Mouse (Mus musculus) E14TG2a.4 (cell line): Measurements from ENCODE around the gene Ccdc78.

Experiments used
- H3K27me3 ChIP-seq: 2 replicates; pipeline ENCODE4 v1.6.1; 2014; ENCODE audit warnings: low read length, control low read depth; ENCODE audit not compliant: insufficient read depth
- H3K36me3 ChIP-seq: 2 replicates; pipeline ENCODE4 v1.6.1; 2014; ENCODE audit warnings: low read length, control low read depth; ENCODE audit not compliant: insufficient read depth
- H3K4me1 ChIP-seq: replicated peaks from 2 replicates; pipeline ENCODE4 v1.6.1; 2014; ENCODE audit warnings: low read depth, low read length, control low read depth
- H3K4me3 ChIP-seq: replicated peaks from 2 replicates; pipeline ENCODE4 v1.5.1; 2014; ENCODE audit warnings: mild to moderate bottlenecking, low read length
- H3K9me3 ChIP-seq: 2 replicates; pipeline ENCODE4 v1.6.1; 2014; ENCODE audit warnings: low read length, control low read depth
- CTCF ChIP-seq: conservative IDR thresholded peaks from 2 replicates; pipeline ENCODE4 v1.5.1; 2014; ENCODE audit warnings: low read length
- NANOG ChIP-seq: IDR thresholded peaks from 2 replicates; pipeline ENCODE4 v1.6.1; 2014; ENCODE audit warnings: borderline replicate concordance, low read length, mixed read lengths
- POU5F1 ChIP-seq: IDR thresholded peaks from 2 replicates; pipeline ENCODE4 v1.6.1; 2014; ENCODE audit warnings: low read length, borderline replicate concordance

Gene Ccdc78

DNA sequence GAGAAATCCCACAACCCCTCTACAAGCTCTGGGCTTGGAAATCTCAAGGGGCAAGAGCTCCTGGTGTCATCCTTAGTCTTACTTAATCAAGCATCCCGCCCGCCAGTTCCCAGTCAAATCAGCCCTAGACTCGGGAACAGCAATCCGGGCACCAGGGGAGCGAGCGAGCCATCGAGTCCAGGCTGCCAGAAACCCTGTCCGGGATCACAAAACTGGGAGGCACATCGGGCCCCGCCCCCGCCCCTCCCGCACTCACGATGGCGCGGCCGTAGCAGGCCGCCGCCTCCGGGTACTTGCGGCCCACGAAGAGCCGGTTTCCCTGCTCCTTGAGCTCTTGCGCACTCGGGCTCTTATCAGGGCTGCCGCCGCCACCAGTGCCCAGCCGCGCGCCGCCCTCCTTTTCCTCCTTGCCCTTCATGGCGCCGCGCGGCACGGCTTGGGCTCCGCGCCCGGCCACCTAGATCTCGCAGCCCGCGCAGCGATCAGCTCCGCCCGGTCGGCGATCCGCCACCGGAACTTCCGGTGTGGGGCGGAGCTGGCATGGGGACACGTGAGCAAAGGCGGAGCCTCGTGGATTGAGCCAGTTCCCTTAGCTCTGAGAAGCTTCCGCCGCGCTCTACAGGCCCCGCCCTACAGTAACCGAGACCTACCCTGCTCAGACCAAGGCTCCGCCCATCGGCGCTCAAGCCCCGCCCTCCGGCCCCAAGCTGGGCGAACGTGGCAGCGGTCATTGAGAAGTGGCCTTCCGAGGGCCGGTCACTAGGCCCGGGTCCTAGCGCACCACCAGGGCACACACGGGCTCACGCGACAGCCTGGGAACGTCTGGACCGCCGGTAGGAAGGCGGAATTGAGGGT is 46.3 kb downstream of the Ccdc78 start:
- Histone ChIP-seq H3K9me3 (no peaks in the 10 kb centered on the region), H3K27me3 (peaks cover 11% of the 10 kb centered on the region), H3K4me3 (peak overlapping the region; percentile 95), H3K4me1 (peaks cover 85% of the 10 kb centered on the region), H3K36me3 (peaks cover 65% of the 10 kb centered on the region)
- TF ChIP-seq CTCF (no peak), NANOG (no peak), POU5F1 (no peak)

- TF ChIP-seq NANOG (no peak), POU5F1 (no peak), CTCF (no peak)
- H3K36me3 ChIP-seq: peaks cover 65% of the 10 kb centered on the region
- H3K4me3 ChIP-seq: peak within 1 kb of the TSS; percentile 95
- peaks cover 83% of the 10 kb centered on the region for H3K4me1 ChIP-seq
- peaks cover 11% of the 10 kb centered on the region for H3K27me3 ChIP-seq
- H3K9me3 ChIP-seq: no peaks in the 10 kb centered on the region
Measured at GRCm38 (mm10) chr17:25833291-25833663, 46.9 kb downstream of the Ccdc78 start, which contains the start of gene Stub1. Gene Stub1 (minus strand): TSS chr17:25833404.

DNA sequence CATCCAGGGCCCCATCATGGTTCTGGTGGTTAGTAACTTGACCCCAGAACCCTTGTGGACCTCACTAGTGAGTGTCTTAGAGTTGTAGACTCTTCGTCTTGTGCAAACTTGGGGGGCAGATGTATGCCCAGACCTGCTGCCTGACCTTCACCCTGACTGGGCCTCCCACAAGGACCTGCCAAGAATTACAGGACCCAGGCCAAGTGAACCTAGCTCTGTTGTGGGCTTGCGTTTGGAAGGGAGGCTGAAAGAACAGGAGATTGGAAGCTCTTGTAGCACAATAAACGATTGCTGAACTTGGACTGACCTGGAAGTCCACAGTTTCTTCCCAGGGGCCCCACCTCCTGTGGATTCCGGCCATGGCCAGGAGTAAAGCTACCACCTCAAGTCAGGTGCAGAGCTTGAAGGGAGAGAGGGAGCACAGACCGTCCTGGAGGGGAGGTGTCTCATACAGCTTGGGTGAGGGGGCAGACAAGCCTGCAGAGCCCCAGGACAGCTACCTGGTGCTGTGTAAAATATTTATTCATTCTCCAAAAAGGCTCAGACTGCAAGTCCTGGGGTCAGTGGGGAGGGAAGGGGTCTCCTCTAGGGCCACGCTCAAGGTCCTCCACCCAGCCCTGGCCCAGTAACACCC is 47.7 kb downstream of the Ccdc78 start:
- Histone ChIP-seq H3K27me3 (peaks cover 11% of the 10 kb centered on the region), H3K4me3 (peak overlapping the region; percentile 95), H3K4me1 (peaks cover 78% of the 10 kb centered on the region), H3K36me3 (peaks cover 71% of the 10 kb centered on the region), H3K9me3 (no peaks in the 10 kb centered on the region)
- TF ChIP-seq CTCF (no peak), POU5F1 (no peak), NANOG (no peak)

GRCm38 (mm10) chr17:25834595-25835222 is 48.3 kb downstream of the Ccdc78 start:
- Histone ChIP-seq H3K36me3 (peaks cover 73% of the 10 kb centered on the region), H3K27me3 (peaks cover 11% of the 10 kb centered on the region), H3K4me3 (peak overlapping the region; percentile 95), H3K9me3 (no peaks in the 10 kb centered on the region), H3K4me1 (peaks cover 76% of the 10 kb centered on the region)
- TF ChIP-seq CTCF: no peak
- TF ChIP-seq POU5F1: no peak
- no peak for TF ChIP-seq NANOG

GRCm38 (mm10) chr17:25835301-25835700 is 48.9 kb downstream of the Ccdc78 start:
- Histone ChIP-seq H3K9me3 (no peaks in the 10 kb centered on the region), H3K27me3 (peaks cover 11% of the 10 kb centered on the region), H3K4me3 (peak overlapping the region; percentile 95; the same call in 1 of the 2 replicates), H3K36me3 (peaks cover 73% of the 10 kb centered on the region), H3K4me1 (peaks cover 70% of the 10 kb centered on the region)
- TF ChIP-seq CTCF (no peak), NANOG (no peak), POU5F1 (no peak)

GRCm38 (mm10) chr17:25835816-25836215 is 49.4 kb downstream of the Ccdc78 start:
- H3K27me3 ChIP-seq: peaks cover 11% of the 10 kb centered on the region
- peaks cover 73% of the 10 kb centered on the region for H3K36me3 ChIP-seq
- no peaks in the 10 kb centered on the region for H3K9me3 ChIP-seq
- H3K4me3 ChIP-seq: peak overlapping the region; percentile 72; the same call in 1 of the 2 replicates
- TF ChIP-seq NANOG: no peak
- TF ChIP-seq POU5F1: no peak
- TF ChIP-seq CTCF: no peak
- peaks cover 65% of the 10 kb centered on the region for H3K4me1 ChIP-seq

- H3K9me3 ChIP-seq: no peaks in the 10 kb centered on the region
- TF ChIP-seq POU5F1 (no peak), NANOG (no peak), CTCF (no peak)
- H3K27me3 ChIP-seq: peaks cover 11% of the 10 kb centered on the region
- H3K4me3 ChIP-seq: peak overlapping the region; percentile 72
- peaks cover 60% of the 10 kb centered on the region for H3K4me1 ChIP-seq
- H3K36me3 ChIP-seq: peaks cover 73% of the 10 kb centered on the region
Measured at GRCm38 (mm10) chr17:25836397-25837075, 50.2 kb downstream of the Ccdc78 start.

DNA sequence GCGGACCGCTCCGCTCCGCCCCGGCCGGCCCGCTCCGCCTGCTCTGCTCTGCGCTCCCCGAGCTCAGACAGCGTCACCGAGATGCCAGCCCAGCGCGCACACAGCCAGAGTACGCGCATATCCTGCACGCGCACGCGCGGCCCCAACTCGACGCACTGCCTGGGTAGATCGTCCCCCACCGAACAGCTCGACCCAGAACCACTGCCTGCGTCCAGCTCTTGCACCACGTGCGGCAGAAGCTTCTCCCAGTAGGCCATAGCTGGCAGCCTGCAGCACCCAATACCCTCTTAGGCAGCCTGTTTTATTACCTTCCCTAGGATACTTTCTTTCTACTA is 50.7 kb downstream of the Ccdc78 start, which contains the start of gene Rhbdl1:
Gene Rhbdl1, minus strand, starts transcription at position 220 of the 335 bp plus-strand sequence.
- Histone ChIP-seq H3K27me3 (peaks cover 11% of the 10 kb centered on the region), H3K9me3 (no peaks in the 10 kb centered on the region), H3K36me3 (peaks cover 73% of the 10 kb centered on the region), H3K4me1 (peaks cover 59% of the 10 kb centered on the region), H3K4me3 (peak within 1 kb of the TSS; percentile 72)
- no peak for TF ChIP-seq CTCF
- no peak for TF ChIP-seq NANOG
- TF ChIP-seq POU5F1: no peak
